Mouse (Mus musculus) brain, embryonic 14.5 days (tissue): ENCODE data around the gene Elp5. TPM values are rescaled to one million over a fixed set of nuclear protein-coding genes. Genes with fewer than 3 reads are reported as not detected.
A peak's percentile ranks its signal among the peaks of the same experiment; 100 is the strongest.

Experiments
- DNase-seq: peaks from one replicate; pipeline ENCODE4 v3.0.0-alpha.2; 2011; ENCODE audit warnings: low read depth
- CTCF ChIP-seq: fragments of 200-500 bp; IDR thresholded peaks from 2 replicates; pipeline ENCODE4 v1.5.1; 2012; ENCODE audit warnings: inconsistent platforms, mild to moderate bottlenecking, moderate library complexity, borderline replicate concordance; ENCODE audit not compliant: insufficient read depth, insufficient read length; ENCODE audit errors: extremely low read depth
- POLR2A ChIP-seq: fragments of 200-500 bp; IDR thresholded peaks from 2 replicates; pipeline ENCODE4 v1.6.1; 2012; ENCODE audit warnings: mild to moderate bottlenecking, inconsistent platforms, borderline replicate concordance; ENCODE audit not compliant: poor library complexity, insufficient read depth, insufficient read length, severe bottlenecking; ENCODE audit errors: extremely low read depth
- polyA plus RNA-seq: library from polyadenylated mRNA; depleted of rRNA; stranded (reverse); fragments of >200 nt; gene quantifications from 2 replicates; pipeline ENCODE4 v1.2.3, GENCODE M21; 2012

The Elp5 gene
- polyA plus RNA-seq, 1 experiment: 127 TPM

- TF ChIP-seq POLR2A (peak; percentile 41; the same call in 1 of the 2 replicates), CTCF (peak; percentile 37; the same call in 1 of the 2 replicates)
- peak; percentile 100 for DNase-seq
Measured at GRCm38 (mm10) chr11:69995391-69995960, 13.2 kb upstream of the Elp5 start, which contains the start of gene Phf23. Phf23 (plus strand) TSS chr11:69995777.

GRCm38 (mm10) chr11:69994401-69995090, 12.2 kb upstream of the Elp5 start:
- DNase-seq: no peak
- TF ChIP-seq CTCF (no peak), POLR2A (no peak)

- no peak for TF ChIP-seq POLR2A
- no peak for TF ChIP-seq CTCF
- no peak for DNase-seq
Measured at GRCm38 (mm10) chr11:69992932-69993331, 10.6 kb upstream of the Elp5 start.

GRCm38 (mm10) chr11:69992396-69992795, 10.1 kb upstream of the Elp5 start:
- no peak for DNase-seq

GRCm38 (mm10) chr11:69991711-69992110, 9.4 kb upstream of the Elp5 start:
- no peak for DNase-seq
- no peak for TF ChIP-seq POLR2A
- TF ChIP-seq CTCF: no peak

More at GRCm38 (mm10) chr11:69992396-69992795, 10.1 kb upstream of the Elp5 start:
- TF ChIP-seq POLR2A (no peak), CTCF (no peak)

- peak; percentile 26; the same call in 1 of the 2 replicates for TF ChIP-seq POLR2A
- no peak for TF ChIP-seq CTCF
- DNase-seq: peak; percentile 99
Measured at GRCm38 (mm10) chr11:69990850-69991691, 8.8 kb upstream of the Elp5 start, which contains the start of gene Gabarap. Gabarap (plus strand) TSS chr11:69991143.

GRCm38 (mm10) chr11:69989949-69990348, 7.6 kb upstream of the Elp5 start:
- TF ChIP-seq CTCF: no peak
- TF ChIP-seq POLR2A: no peak
- no peak for DNase-seq

- TF ChIP-seq POLR2A (no peak), CTCF (no peak)
- DNase-seq: no peak
Measured at GRCm38 (mm10) chr11:69984431-69984830, 2.1 kb upstream of the Elp5 start.

- TF ChIP-seq CTCF (no peak), POLR2A (no peak)
- DNase-seq: no peak
Measured at GRCm38 (mm10) chr11:69983377-69983776, 1.1 kb upstream of the Elp5 start.

GRCm38 (mm10) chr11:69982877-69983276, 560 bp upstream of the Elp5 start:
- no peak for TF ChIP-seq CTCF
- no peak for TF ChIP-seq POLR2A

More at GRCm38 (mm10) chr11:69982877-69983276, 560 bp upstream of the Elp5 start:
- DNase-seq: no peak
